Mouse (Mus musculus): ENCODE measurements at regions not wholly inside any gene's neighbourhood (a gene's known extent, or its start where the extent isn't known, plus 50 kb on each side); places are given as distances from the start of the nearest gene placed in this dataset.

DNA sequence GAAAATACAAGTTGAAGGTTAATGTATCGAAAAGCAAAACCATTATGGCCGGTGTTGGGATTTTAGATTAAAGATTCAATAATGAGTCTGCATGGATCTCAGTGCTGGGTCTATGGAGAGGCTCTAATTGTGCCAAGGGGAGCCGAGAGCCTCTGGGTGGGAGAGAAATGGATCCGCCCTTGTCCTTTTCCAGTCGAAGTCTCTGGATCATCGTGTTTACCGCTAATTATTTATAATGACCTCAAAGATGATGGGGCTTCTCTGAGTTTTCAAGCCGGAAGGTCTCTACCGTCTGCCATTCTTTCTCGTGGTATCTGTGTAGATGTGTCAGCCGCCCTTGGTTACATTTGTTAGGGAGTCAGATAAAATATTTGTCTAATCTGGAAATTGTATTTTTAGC lies 83.2 kb upstream of the Zfp507 start:
- WGBS = 84% methylated on average over 11 of the region's 11 CpGs
- no peak for DNase-seq (ENCODE audit: low read depth, low spot score)

DNA sequence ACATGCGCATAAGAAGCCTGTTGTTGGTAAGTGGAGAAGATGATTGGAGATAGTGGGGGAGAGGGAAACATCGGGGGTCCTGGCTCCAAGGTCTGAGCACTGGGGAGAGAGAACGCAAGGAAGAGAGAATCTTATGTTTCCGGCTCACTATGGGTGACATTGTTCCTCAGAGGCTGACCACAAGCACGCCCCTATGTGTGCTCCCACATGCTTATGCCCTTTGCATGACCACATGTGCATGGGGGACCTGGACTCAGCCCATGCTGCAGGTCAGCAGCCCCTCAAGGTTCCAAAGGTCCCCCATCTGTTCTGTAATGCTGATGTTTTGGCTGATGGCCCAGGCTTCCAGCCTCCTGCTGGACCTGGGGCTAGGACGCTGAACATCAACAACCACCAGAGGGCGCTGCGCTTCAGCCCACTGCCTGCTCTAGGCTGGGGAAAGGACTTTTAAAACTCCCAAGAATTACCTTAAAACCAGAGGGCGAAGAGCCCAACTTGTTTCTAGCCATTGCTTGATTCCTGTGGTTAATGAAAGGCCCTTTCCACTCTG lies 77.0 kb upstream of the Zfp507 start:
- DNase-seq (ENCODE audit: low read depth, low spot score) = no peak
- 47% methylated on average over 9 of the region's 9 CpGs for WGBS

DNA sequence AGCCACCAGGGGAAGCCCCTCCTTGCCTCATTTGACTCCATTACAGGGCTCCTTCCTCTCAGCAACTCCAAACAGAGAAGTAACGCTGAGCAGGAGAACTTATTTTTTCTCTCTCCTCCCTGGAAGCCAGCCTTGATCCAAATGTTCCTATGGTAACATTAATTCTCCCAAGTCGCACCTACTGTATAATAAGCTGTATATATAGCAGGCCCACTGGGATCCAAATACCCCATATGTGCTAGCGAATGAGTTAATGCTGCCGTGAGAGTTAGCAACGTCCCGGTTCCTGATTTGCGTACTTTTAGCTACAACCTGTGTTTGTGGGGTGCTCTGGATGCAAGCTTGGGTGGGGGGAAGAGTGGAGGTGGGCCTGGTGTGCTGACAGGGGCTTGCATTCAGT lies 75.4 kb upstream of the Zfp507 start:
- WGBS = 82% methylated on average over 7 of the region's 7 CpGs
- no peak for DNase-seq (ENCODE audit: low read depth, low spot score)

DNA sequence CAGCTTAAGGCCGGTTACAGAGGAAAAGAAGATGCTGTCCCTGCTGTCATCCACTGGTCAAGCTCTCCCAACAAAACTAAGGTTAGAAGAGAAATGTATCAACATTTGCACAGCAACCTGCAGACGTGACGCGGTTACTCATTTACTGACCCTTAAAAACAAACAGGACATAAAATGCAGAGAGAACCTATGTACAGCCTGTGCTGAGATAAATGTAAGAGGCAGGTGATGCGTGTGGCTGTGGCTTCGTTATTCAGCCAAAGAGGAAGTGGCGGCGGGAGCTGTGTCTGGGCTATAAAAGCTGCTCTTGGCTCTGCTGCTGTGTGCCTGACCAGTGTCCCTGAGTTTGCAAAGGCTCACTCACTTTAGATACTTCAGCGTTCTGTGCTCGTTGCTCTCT lies 58.2 kb upstream of the Zfp507 start:
- 28% methylated on average over 10 of the region's 10 CpGs for WGBS
- DNase-seq (ENCODE audit: low read depth, low spot score) = no peak

DNA sequence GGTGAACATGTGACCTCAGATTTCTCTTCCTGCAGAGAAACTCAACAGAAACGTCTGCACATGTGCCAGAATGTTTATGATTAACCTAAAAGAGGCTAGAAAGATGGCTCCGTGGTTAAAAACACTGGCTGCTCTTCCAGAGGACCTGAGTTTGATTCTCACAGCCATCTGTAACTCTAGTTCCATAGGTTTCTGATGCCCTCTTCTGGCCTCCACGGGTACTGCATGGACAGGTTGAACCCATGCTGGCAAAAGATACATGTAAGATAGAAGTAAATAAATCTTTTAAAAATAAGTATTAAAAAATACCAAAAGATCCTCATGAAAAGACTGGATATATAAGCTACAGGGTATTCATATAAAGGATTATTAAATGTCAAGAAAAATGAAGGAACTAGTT lies 56.8 kb upstream of the Zfp507 start:
- WGBS = 15% methylated on average over 3 of the region's 3 CpGs
- DNase-seq (ENCODE audit: low read depth, low spot score) = no peak

DNA sequence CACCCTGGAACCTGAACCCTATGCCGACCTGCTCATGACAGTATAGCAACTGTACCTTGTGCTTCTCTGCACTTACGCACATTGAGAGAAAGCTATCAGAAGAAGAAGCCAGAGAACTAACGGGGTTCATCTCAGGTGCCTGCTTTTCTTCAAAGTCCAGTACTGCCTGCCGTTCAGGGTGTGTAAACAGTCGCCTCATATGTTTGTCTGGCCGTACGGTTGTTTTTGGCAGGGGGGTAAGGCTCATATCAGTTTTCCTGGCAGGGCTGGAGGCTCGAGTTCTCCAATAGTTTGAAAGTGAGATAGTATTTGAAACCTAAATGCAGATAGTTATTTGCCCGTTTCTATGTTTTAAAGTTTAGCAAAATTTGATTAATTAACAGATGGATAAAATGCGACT lies 54.9 kb upstream of the Zfp507 start:
- WGBS = 41% methylated on average over 10 of the region's 10 CpGs
- no peak for DNase-seq (ENCODE audit: low read depth, low spot score)
